Mouse (Mus musculus) lung, embryonic 15.5 days (tissue): ENCODE data around the gene 0610010F05Rik. TPM values are rescaled to one million over a fixed set of nuclear protein-coding genes. Genes with fewer than 3 reads are reported as not detected.

Experiments used
- ATAC-seq: fragments of 200-750 bp; cut with Nextera tagmentation; 2 replicates; pipeline ENCODE4 v1.8.0; 2017; ENCODE audit warnings: moderate number of reproducible peaks, borderline replicate concordance; ENCODE audit not compliant: low FRiP score, low TSS enrichment; ENCODE audit errors: extremely low read depth
- H3K27ac ChIP-seq: fragments of 300-500 bp; sonication (generic); 2 replicates; pipeline ENCODE4 v1.5.1; 2015; ENCODE audit warnings: moderate library complexity, mild to moderate bottlenecking, inconsistent platforms
- H3K27me3 ChIP-seq: fragments of 300-500 bp; sonication (generic); 2 replicates; pipeline ENCODE4 v1.6.1; 2015; ENCODE audit warnings: inconsistent platforms
- H3K36me3 ChIP-seq: fragments of 300-500 bp; sonication (generic); 2 replicates; pipeline ENCODE4 v1.6.1; 2015; ENCODE audit warnings: inconsistent platforms
- H3K4me1 ChIP-seq: fragments of 300-500 bp; sonication (generic); 2 replicates; pipeline ENCODE4 v1.6.1; 2015; ENCODE audit warnings: inconsistent platforms
- H3K4me2 ChIP-seq: fragments of 300-500 bp; sonication (generic); 2 replicates; pipeline ENCODE4 v1.6.1; 2015; ENCODE audit warnings: inconsistent platforms, mild to moderate bottlenecking, moderate library complexity
- H3K4me3 ChIP-seq: fragments of 300-500 bp; sonication (generic); 2 replicates; pipeline ENCODE4 v1.5.1; 2015; ENCODE audit warnings: mild to moderate bottlenecking, inconsistent platforms
- H3K9ac ChIP-seq: fragments of 300-500 bp; sonication (generic); 2 replicates; pipeline ENCODE4 v1.6.1; 2015; ENCODE audit warnings: inconsistent platforms
- H3K9me3 ChIP-seq: fragments of 300-500 bp; sonication (generic); 2 replicates; pipeline ENCODE4 v1.6.1; 2016; ENCODE audit warnings: inconsistent platforms
- WGBS: fragments of 180-500 bp; shearing (Covaris S2); methylation state at CpG from one replicate; pipeline ENCODE4 v1.1.7; 2015; 5-methylcytosine and 5-hydroxymethylcytosine counted together
- polyA plus RNA-seq: library from polyadenylated mRNA; unstranded; fragments of >200 nt; fragmentation: Nextera tagmentation; extraction: Ambion mirVana; gene quantifications from 2 replicates; pipeline ENCODE4 v1.2.1, GENCODE M21; 2015

Gene 0610010F05Rik
- polyA plus RNA-seq, result 22.8 and 25.3 TPM in 2 replicates

GRCm38 (mm10) chr11:23632945-23633878, at the start of gene 0610010F05Rik:
TSS of gene 0610010F05Rik (minus strand) at chr11:23633639.
- ATAC-seq, result peak; percentile 100
- no peaks in the 10 kb centered on the region for H3K27me3 ChIP-seq
- H3K4me3 ChIP-seq, result peak within 1 kb of the TSS; percentile 92
- under 1% methylated on average over 103 of the region's 103 CpGs for WGBS
- H3K9me3 ChIP-seq, result no peaks in the 10 kb centered on the region
- peak within 1 kb of the TSS; percentile 87 for H3K27ac ChIP-seq
- peak within 1 kb of the TSS; percentile 82 for H3K9ac ChIP-seq
- H3K4me2 ChIP-seq, result peak within 1 kb of the TSS; percentile 83
- 0 out of 2 replicates have a peak, but pooled peaks cover 5% of the 10 kb centered on the region for H3K36me3 ChIP-seq
- H3K4me1 ChIP-seq, result peaks cover 7% of the 10 kb centered on the region; the same call in 1 of the 2 replicates

DNA sequence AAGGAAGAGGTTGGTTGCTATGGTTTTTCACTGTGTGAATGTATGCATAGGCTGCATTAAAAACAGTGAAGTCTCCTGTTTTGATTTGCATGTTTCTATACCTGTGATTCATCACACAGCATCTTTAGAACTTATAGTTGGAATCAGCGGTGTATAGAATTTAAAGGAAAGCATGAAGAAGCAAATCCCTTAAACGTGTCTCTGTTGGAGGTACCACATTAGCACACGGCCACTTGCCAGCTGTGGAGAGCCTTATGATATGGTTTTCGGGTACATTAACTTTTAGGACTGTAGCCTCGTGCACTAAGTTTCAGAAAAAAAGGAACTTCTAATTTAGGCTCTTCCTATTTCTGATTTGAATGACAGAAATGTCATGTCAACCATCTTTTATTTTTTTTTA, 49.1 kb upstream of the 0610010F05Rik start:
- Histone ChIP-seq H3K9me3 (no peaks in the 10 kb centered on the region), H3K27ac (no peak overlapping the region), H3K4me3 (no peak overlapping the region), H3K9ac (no peak overlapping the region), H3K36me3 (peaks cover 22% of the 10 kb centered on the region), H3K4me2 (no peak overlapping the region), H3K4me1 (no peaks in the 10 kb centered on the region), H3K27me3 (no peaks in the 10 kb centered on the region)
- 90% methylated on average over 5 of the region's 5 CpGs for WGBS
- ATAC-seq, result no peak

- Histone ChIP-seq H3K4me3 (no peak overlapping the region), H3K9me3 (no peaks in the 10 kb centered on the region), H3K27ac (no peak overlapping the region), H3K4me1 (no peaks in the 10 kb centered on the region), H3K27me3 (no peaks in the 10 kb centered on the region), H3K4me2 (no peak overlapping the region), H3K36me3 (peaks cover 31% of the 10 kb centered on the region), H3K9ac (no peak overlapping the region)
- WGBS, result 94% methylated on average over 6 of the region's 6 CpGs
- no peak for ATAC-seq
These were observed 47.1 kb upstream of the 0610010F05Rik start for GRCm38 (mm10) chr11:23680435-23680950.

GRCm38 (mm10) chr11:23679044-23679642, 45.7 kb upstream of the 0610010F05Rik start:
- H3K36me3 ChIP-seq, result peaks cover 43% of the 10 kb centered on the region
- no peaks in the 10 kb centered on the region for H3K27me3 ChIP-seq
- no peak overlapping the region for H3K9ac ChIP-seq
- H3K4me3 ChIP-seq, result no peak overlapping the region
- peak; percentile 35; the same call in 1 of the 2 replicates for ATAC-seq
- no peaks in the 10 kb centered on the region for H3K9me3 ChIP-seq
- H3K4me1 ChIP-seq, result no peaks in the 10 kb centered on the region
- no peak overlapping the region for H3K4me2 ChIP-seq
- H3K27ac ChIP-seq, result no peak overlapping the region
- WGBS, result 42% methylated on average over 3 of the region's 3 CpGs

- no peaks in the 10 kb centered on the region for H3K27me3 ChIP-seq
- no peaks in the 10 kb centered on the region for H3K4me1 ChIP-seq
- H3K36me3 ChIP-seq, result peaks cover 48% of the 10 kb centered on the region
- H3K9ac ChIP-seq, result no peak overlapping the region
- no peaks in the 10 kb centered on the region for H3K9me3 ChIP-seq
- H3K27ac ChIP-seq, result no peak overlapping the region
- no peak for ATAC-seq
- no peak overlapping the region for H3K4me3 ChIP-seq
- no peak overlapping the region for H3K4me2 ChIP-seq
- WGBS, result 90% methylated on average over 5 of the region's 5 CpGs
These were observed 42.7 kb upstream of the 0610010F05Rik start for GRCm38 (mm10) chr11:23676100-23676499.

DNA sequence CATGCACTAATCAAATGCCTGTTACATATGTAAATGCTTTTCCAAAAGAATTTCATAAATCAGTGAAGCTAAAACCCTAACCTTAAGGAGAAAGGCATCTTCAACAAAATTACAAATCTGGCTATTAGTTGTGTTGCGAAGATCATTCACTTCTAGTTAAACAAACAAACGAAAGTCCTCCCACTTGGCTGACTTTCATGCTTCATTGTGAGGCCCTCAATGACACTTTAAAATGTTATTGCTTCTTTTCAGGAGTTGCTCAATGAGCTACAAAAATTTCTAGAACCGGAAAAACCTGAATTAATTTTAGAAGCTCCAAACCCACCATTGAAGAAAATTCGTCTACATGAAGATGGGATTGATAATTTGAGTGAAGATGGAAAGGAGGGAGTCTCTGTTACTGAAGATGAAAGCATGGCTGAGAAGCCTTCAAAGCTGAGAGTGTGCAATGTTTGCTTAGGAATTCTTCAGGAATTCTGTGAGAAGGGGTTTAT, 38.9 kb upstream of the 0610010F05Rik start:
- ATAC-seq, result no peak
- Histone ChIP-seq H3K27me3 (no peaks in the 10 kb centered on the region), H3K27ac (no peak overlapping the region), H3K9me3 (no peaks in the 10 kb centered on the region), H3K4me3 (no peak overlapping the region), H3K4me2 (no peak overlapping the region), H3K9ac (no peak overlapping the region), H3K4me1 (0 out of 2 replicates have a peak, but pooled peaks cover under 1% of the 10 kb centered on the region), H3K36me3 (peaks cover 36% of the 10 kb centered on the region)
- 57% methylated on average over 4 of the region's 4 CpGs for WGBS

- H3K4me3 ChIP-seq, result peak overlapping the region; percentile 95
- H3K4me1 ChIP-seq, result peaks cover 5% of the 10 kb centered on the region; the same call in 1 of the 2 replicates
- peak overlapping the region; percentile 72 for H3K4me2 ChIP-seq
- peak overlapping the region; percentile 89; the same call in 1 of the 2 replicates for H3K9ac ChIP-seq
- H3K27ac ChIP-seq, result no peak overlapping the region
- H3K27me3 ChIP-seq, result no peaks in the 10 kb centered on the region
- H3K9me3 ChIP-seq, result no peaks in the 10 kb centered on the region
- WGBS, result 26% methylated on average over 3 of the region's 3 CpGs
- no peaks in the 10 kb centered on the region for H3K36me3 ChIP-seq
- ATAC-seq, result no peak
These were observed 33.7 kb upstream of the 0610010F05Rik start for GRCm38 (mm10) chr11:23667128-23667527.

GRCm38 (mm10) chr11:23666526-23666925, 33.1 kb upstream of the 0610010F05Rik start:
- 6% methylated on average over 5 of the region's 5 CpGs for WGBS
- Histone ChIP-seq H3K9ac (peak overlapping the region; percentile 89), H3K27me3 (no peaks in the 10 kb centered on the region), H3K9me3 (no peaks in the 10 kb centered on the region), H3K4me2 (peak overlapping the region; percentile 72), H3K4me1 (peaks cover 5% of the 10 kb centered on the region; the same call in 1 of the 2 replicates), H3K4me3 (peak overlapping the region; percentile 95), H3K36me3 (no peaks in the 10 kb centered on the region), H3K27ac (peak overlapping the region; percentile 97)
- no peak; the same call in 1 of the 2 replicates for ATAC-seq

DNA sequence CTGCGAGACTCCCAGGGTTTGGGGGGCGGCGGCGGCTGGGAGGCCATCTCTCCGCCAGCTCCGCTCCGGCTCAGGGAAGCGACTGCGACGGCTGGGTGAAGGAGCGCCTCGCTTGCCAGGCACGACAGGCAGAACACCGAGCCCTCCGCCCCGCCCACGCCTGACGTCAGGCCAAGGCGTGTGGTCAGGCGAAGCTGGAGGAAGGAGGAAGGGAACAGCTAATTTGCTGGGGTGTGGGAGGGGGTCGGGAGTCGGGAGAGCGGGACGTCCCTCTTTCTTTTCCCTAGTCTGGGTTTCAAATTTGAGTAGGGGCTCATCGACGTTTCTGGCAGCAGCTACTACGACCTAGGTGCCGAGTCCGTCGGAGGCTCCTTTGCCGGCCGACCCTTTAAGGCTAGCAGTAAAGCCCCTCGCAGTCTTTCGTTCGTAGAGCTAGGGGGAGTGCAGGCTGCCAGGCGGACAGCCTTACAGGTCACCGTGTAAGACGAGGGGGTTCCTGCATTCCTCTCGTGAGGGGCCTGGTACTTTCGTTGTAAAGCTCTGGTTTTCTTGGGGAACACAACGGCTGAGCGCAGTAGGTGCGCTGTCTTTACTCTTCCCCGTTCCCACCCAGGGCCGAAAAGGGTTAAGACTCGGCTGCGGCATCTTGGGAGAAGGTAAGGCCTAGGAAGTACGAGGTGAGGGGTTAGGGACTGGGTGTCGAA, 32.5 kb upstream of the 0610010F05Rik start, which contains the start of gene Pex13:
Pex13 (minus strand) TSS at position 162 of the 704 bp plus-strand sequence.
- peaks cover 5% of the 10 kb centered on the region; the same call in 1 of the 2 replicates for H3K4me1 ChIP-seq
- H3K9ac ChIP-seq, result peak within 1 kb of the TSS; percentile 89
- peak; percentile 99 for ATAC-seq
- H3K36me3 ChIP-seq, result no peaks in the 10 kb centered on the region
- H3K4me2 ChIP-seq, result peak within 1 kb of the TSS; percentile 72
- peak within 1 kb of the TSS; percentile 95 for H3K4me3 ChIP-seq
- no peaks in the 10 kb centered on the region for H3K27me3 ChIP-seq
- H3K27ac ChIP-seq, result peak within 1 kb of the TSS; percentile 97
- WGBS, result under 1% methylated on average over 49 of the region's 49 CpGs
- no peaks in the 10 kb centered on the region for H3K9me3 ChIP-seq

- ATAC-seq, result peak; percentile 67; the same call in 1 of the 2 replicates
- no peaks in the 10 kb centered on the region for H3K36me3 ChIP-seq
- peak within 1 kb of the TSS; percentile 97 for H3K27ac ChIP-seq
- no peaks in the 10 kb centered on the region for H3K9me3 ChIP-seq
- peak within 1 kb of the TSS; percentile 72 for H3K4me2 ChIP-seq
- H3K4me1 ChIP-seq, result peaks cover 5% of the 10 kb centered on the region; the same call in 1 of the 2 replicates
- H3K9ac ChIP-seq, result peak within 1 kb of the TSS; percentile 89
- peak within 1 kb of the TSS; percentile 95 for H3K4me3 ChIP-seq
- no peaks in the 10 kb centered on the region for H3K27me3 ChIP-seq
- WGBS, result under 1% methylated on average over 39 of the region's 40 CpGs
These were observed 31.9 kb upstream of the 0610010F05Rik start, which contains the start of gene Pus10 for GRCm38 (mm10) chr11:23665311-23665786. TSS of gene Pus10 (plus strand) at chr11:23665674.

DNA sequence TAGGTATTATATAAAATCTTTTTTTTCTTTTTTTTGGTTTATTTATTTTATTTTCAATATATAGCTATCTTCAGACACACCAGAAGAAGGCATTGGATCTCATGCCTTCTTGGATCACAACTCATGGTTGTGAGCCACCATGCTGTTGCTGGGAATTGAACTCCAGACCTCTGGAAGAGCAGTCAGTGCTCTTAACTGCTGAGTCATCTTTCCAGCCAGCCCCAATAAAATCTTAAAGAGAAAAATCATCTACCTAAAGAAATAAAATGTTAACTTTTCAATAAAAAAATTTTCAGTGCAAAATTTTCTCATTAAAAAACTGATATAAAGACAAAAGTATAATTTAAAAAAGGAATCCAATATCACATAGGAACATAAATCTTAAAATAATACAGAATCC, 30.8 kb upstream of the 0610010F05Rik start:
- H3K4me3 ChIP-seq, result no peak overlapping the region
- peaks cover 5% of the 10 kb centered on the region; the same call in 1 of the 2 replicates for H3K4me1 ChIP-seq
- no peak overlapping the region for H3K4me2 ChIP-seq
- H3K27ac ChIP-seq, result no peak overlapping the region
- no peak overlapping the region for H3K9ac ChIP-seq
- no peaks in the 10 kb centered on the region for H3K27me3 ChIP-seq
- H3K9me3 ChIP-seq, result no peaks in the 10 kb centered on the region
- no peaks in the 10 kb centered on the region for H3K36me3 ChIP-seq
- ATAC-seq, result no peak
